In genomic region chr19:10742145-10742544, GRCm38 (mm10) we compare ENCODE assay signal across 25 mouse cellular contexts. TPM values are rescaled to one million over a fixed set of nuclear protein-coding genes. Genes with fewer than 3 reads are reported as not detected.
"Had no signal": no experiment of that assay in that cellular context is flagged by ENCODE, and none has a peak within 500 bp of the region (broad histone marks: within the 10 kb centered on the region; RNA-seq: fewer than 3 reads in every experiment).

No protein-coding gene starts in this region.

- H3K27me3 ChIP-seq: kidney, embryonic 15.5 days; limb, embryonic 13.5 days; liver, embryonic 12.5 days; liver, embryonic 15.5 days; lung, embryonic 15.5 days; midbrain, embryonic 13.5 days; neural tube, embryonic 12.5 days; neural tube, embryonic 15.5 days had no signal

- DNase-seq: kidney, adult 2 months; kidney, postnatal 10 days; kidney, postnatal 4 days; liver; lung, adult 18-20 months; lung, postnatal 10 days; lung, postnatal 36 days; right cerebral cortex, adult 18-20 months; right cerebral cortex, postnatal 14 days; right cerebral cortex, postnatal 4 days; thymus, postnatal 14 days; thymus, postnatal 4 days had no signal

- H3K4me1 ChIP-seq: liver, embryonic 15.5 days; midbrain, embryonic 10.5 days; midbrain, embryonic 13.5 days; neural tube, embryonic 12.5 days; neural tube, embryonic 15.5 days had no signal

- H3K9me3 ChIP-seq: kidney, embryonic 15.5 days; limb, embryonic 10.5 days; limb, embryonic 13.5 days; liver, embryonic 12.5 days; liver, embryonic 15.5 days; lung, embryonic 15.5 days; megakaryocyte, embryonic 14.5 days; midbrain, embryonic 10.5 days; midbrain, embryonic 13.5 days; neural tube, embryonic 12.5 days; neural tube, embryonic 15.5 days had no signal

- H3K4me3 ChIP-seq: kidney, embryonic 15.5 days; limb, embryonic 10.5 days; limb, embryonic 13.5 days; liver, embryonic 12.5 days; liver, embryonic 15.5 days; lung, embryonic 15.5 days; megakaryocyte, embryonic 14.5 days; midbrain, embryonic 10.5 days; midbrain, embryonic 13.5 days; neural tube, embryonic 12.5 days; neural tube, embryonic 15.5 days had no signal

- H3K36me3 ChIP-seq: kidney, embryonic 15.5 days; limb, embryonic 10.5 days; limb, embryonic 13.5 days; liver, embryonic 12.5 days; liver, embryonic 15.5 days; lung, embryonic 15.5 days; midbrain, embryonic 10.5 days; midbrain, embryonic 13.5 days; neural tube, embryonic 12.5 days; neural tube, embryonic 15.5 days had no signal

- ATAC-seq: liver, embryonic 12.5 days; midbrain, embryonic 13.5 days had no signal

- H3K9ac ChIP-seq: kidney, embryonic 15.5 days; limb, embryonic 13.5 days; liver, embryonic 12.5 days; liver, embryonic 15.5 days; lung, embryonic 15.5 days; midbrain, embryonic 13.5 days; neural tube, embryonic 12.5 days; neural tube, embryonic 15.5 days had no signal

- H3K4me2 ChIP-seq: kidney, embryonic 15.5 days; limb, embryonic 13.5 days; liver, embryonic 12.5 days; liver, embryonic 15.5 days; lung, embryonic 15.5 days; midbrain, embryonic 13.5 days; neural tube, embryonic 12.5 days; neural tube, embryonic 15.5 days had no signal

- H3K27ac ChIP-seq: limb, embryonic 10.5 days; limb, embryonic 13.5 days; liver, embryonic 12.5 days; liver, embryonic 15.5 days; lung, embryonic 15.5 days; midbrain, embryonic 10.5 days; midbrain, embryonic 13.5 days; neural tube, embryonic 12.5 days; neural tube, embryonic 15.5 days had no signal

RNA-seq across cellular contexts. Expression of gene Cd5, which starts 3.3 kb away (rescaled TPM):
- total RNA-seq: layer of hippocampus, adult 18-20 months; left cerebral cortex, postnatal 25 days had no signal
- polyA plus RNA-seq: liver, embryonic 12.5 days; liver, embryonic 15.5 days; midbrain, embryonic 10.5 days had no signal
